Mouse (Mus musculus) CD4-positive, CD25-positive, alpha-beta regulatory T cell, adult 2 months (primary cell): ENCODE data around the gene Dars.
"Not testable (repeated sequence)": the region's sequence is repeated elsewhere in the genome, so short reads cannot be mapped to it uniquely, and the experiment has no call there.

ENCODE experiments used
- DNase-seq: peaks from one replicate; pipeline ENCODE4 v3.0.0-alpha.2; 2012; ENCODE audit warnings: low read depth, low spot score

The Dars gene

GRCm38 (mm10) chr1:128353092-128353491 lies 64.1 kb downstream of the Dars start:
- DNase-seq, result no peak

- DNase-seq, result no peak
Measured at GRCm38 (mm10) chr1:128344232-128344631, 72.9 kb downstream of the Dars start.

GRCm38 (mm10) chr1:128337708-128338320 lies 79.4 kb downstream of the Dars start:
- no peak for DNase-seq

- no peak for DNase-seq
Measured at GRCm38 (mm10) chr1:128330313-128330712, 86.9 kb downstream of the Dars start.

GRCm38 (mm10) chr1:128328218-128328617 lies 89.0 kb downstream of the Dars start, which contains the start of gene Lct:
TSS of gene Lct (minus strand) at chr1:128328318.
- no peak for DNase-seq

- no peak for DNase-seq
Measured at GRCm38 (mm10) chr1:128327165-128327564, 90.0 kb downstream of the Dars start.

GRCm38 (mm10) chr1:128324776-128325175 lies 92.4 kb downstream of the Dars start:
- no peak for DNase-seq

- DNase-seq, result no peak
Measured at GRCm38 (mm10) chr1:128323026-128323643, 94.0 kb downstream of the Dars start.

- DNase-seq, result not testable (repeated sequence)
Measured at GRCm38 (mm10) chr1:128319266-128319665, 97.9 kb downstream of the Dars start.

- no peak for DNase-seq
Measured at GRCm38 (mm10) chr1:128314665-128315064, 102.5 kb downstream of the Dars start.
